Mouse (Mus musculus) bone marrow, adult 2 months (tissue): ENCODE measurements around the gene Rad51b.

ENCODE experiments used
- CTCF ChIP-seq: fragments of 200-500 bp; IDR thresholded peaks from 2 replicates; pipeline ENCODE4 v1.5.1; 2011; ENCODE audit warnings: low read length, control low read depth; ENCODE audit not compliant: control insufficient read depth, insufficient read depth
- POLR2A ChIP-seq: fragments of 200-500 bp; IDR thresholded peaks from 2 replicates; pipeline ENCODE4 v1.6.1; 2011; ENCODE audit warnings: low read depth, mild to moderate bottlenecking, control low read depth, low read length, borderline replicate concordance; ENCODE audit not compliant: control insufficient read depth

- TF ChIP-seq POLR2A (no peak), CTCF (no peak)
These were observed 280.4 kb downstream of the Rad51b start for GRCm38 (mm10) chr12:79577525-79577924.
